Comparison of ENCODE assay signal across 12 mouse cellular contexts in the genomic region with DNA sequence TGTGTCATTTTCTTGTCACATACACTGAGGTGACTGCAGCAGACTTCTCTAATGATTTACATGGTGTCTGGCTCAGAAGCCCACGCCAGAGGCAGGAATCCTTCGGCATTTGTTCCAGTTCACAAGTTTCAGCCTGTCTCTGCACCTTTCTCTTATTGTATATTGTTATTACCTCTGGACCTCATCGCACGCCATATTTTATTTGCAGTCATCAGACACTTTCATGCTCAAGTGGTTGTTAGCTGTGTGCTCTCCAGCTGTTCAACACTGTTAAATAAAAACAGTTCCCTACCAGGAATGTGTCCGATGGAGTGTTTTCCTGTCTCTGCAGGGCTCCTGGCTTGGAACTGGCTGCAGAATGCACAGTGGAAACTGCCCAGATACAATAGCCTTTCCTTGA. TPM values are rescaled to one million over a fixed set of nuclear protein-coding genes. Genes with fewer than 3 reads are reported as not detected.
DNase-seq lines count a peak whose midpoint lies in the region; ATAC-seq lines count a peak whose summit lies in the region.
"Had no signal": no experiment of that assay in that cellular context is flagged by ENCODE, and none has a peak within 500 bp of the region (broad histone marks: within the 10 kb centered on the region; RNA-seq: fewer than 3 reads in every experiment).

No protein-coding gene starts in this region.

- no peak overlapping the region for H3K4me3 ChIP-seq in hindbrain, embryonic 15.5 days
- H3K4me3 ChIP-seq in hindbrain, embryonic 12.5 days, result no peak overlapping the region
- H3K4me3 ChIP-seq in midbrain, embryonic 16.5 days (ENCODE audit: low read depth, low read length), result no peak overlapping the region
- H3K4me3 ChIP-seq in intestine, embryonic 16.5 days (ENCODE audit: low read length), result no peak overlapping the region
- H3K4me3 ChIP-seq: intestine, embryonic 15.5 days had no signal

- peak; percentile 66; the same call in 1 of the 2 replicates for ATAC-seq in hindbrain, embryonic 15.5 days (ENCODE audit: low FRiP score, low read depth)
- ATAC-seq in hindbrain, embryonic 12.5 days (ENCODE audit: low FRiP score), result no peak
- ATAC-seq in midbrain, embryonic 16.5 days, result no peak
- no peak for ATAC-seq in intestine, embryonic 16.5 days
- ATAC-seq: intestine, embryonic 15.5 days had no signal

- no peaks in the 10 kb centered on the region for H3K36me3 ChIP-seq in hindbrain, embryonic 15.5 days
- H3K36me3 ChIP-seq in hindbrain, embryonic 12.5 days, result no peaks in the 10 kb centered on the region
- H3K36me3 ChIP-seq in midbrain, embryonic 16.5 days (ENCODE audit: control insufficient read depth, insufficient read depth, low read length), result no peaks in the 10 kb centered on the region
- no peaks in the 10 kb centered on the region for H3K36me3 ChIP-seq in intestine, embryonic 16.5 days (ENCODE audit: control insufficient read depth, insufficient read depth, low read length)
- H3K36me3 ChIP-seq: intestine, embryonic 15.5 days had no signal

- peak overlapping the region; percentile 32 for H3K4me2 ChIP-seq in hindbrain, embryonic 15.5 days
- H3K4me2 ChIP-seq in hindbrain, embryonic 12.5 days (replicated peaks), result no peak overlapping the region
- peak overlapping the region; percentile 32 for H3K4me2 ChIP-seq in midbrain, embryonic 16.5 days (ENCODE audit: low read length)
- H3K4me2 ChIP-seq in intestine, embryonic 16.5 days (ENCODE audit: low read depth, low read length), result no peak overlapping the region
- H3K4me2 ChIP-seq: intestine, embryonic 15.5 days had no signal

- H3K9ac ChIP-seq in hindbrain, embryonic 15.5 days, result no peak overlapping the region
- H3K9ac ChIP-seq in hindbrain, embryonic 12.5 days, result no peak overlapping the region
- no peak overlapping the region for H3K9ac ChIP-seq in midbrain, embryonic 16.5 days (ENCODE audit: low read depth, low read length)
- H3K9ac ChIP-seq in intestine, embryonic 16.5 days (ENCODE audit: low read depth, low read length), result no peak overlapping the region
- H3K9ac ChIP-seq: intestine, embryonic 15.5 days had no signal

- no peak overlapping the region; the same call in 1 of the 2 replicates for H3K27ac ChIP-seq in hindbrain, embryonic 15.5 days (replicated peaks)
- no peak overlapping the region; the same call in 1 of the 2 replicates for H3K27ac ChIP-seq in hindbrain, embryonic 12.5 days
- H3K27ac ChIP-seq in midbrain, embryonic 16.5 days (ENCODE audit: low read length), result peak overlapping the region; percentile 33; the same call in 1 of the 2 replicates
- H3K27ac ChIP-seq in intestine, embryonic 16.5 days (ENCODE audit: low read length), result no peak overlapping the region
- H3K27ac ChIP-seq: intestine, embryonic 15.5 days had no signal

- H3K4me1 ChIP-seq in hindbrain, embryonic 15.5 days (replicated peaks), result 0 out of 2 replicates have a peak, but pooled peaks cover 8% of the 10 kb centered on the region
- no peaks in the 10 kb centered on the region for H3K4me1 ChIP-seq in hindbrain, embryonic 12.5 days
- H3K4me1 ChIP-seq in midbrain, embryonic 16.5 days (ENCODE audit: control insufficient read depth, insufficient read depth, low read length), result no peaks in the 10 kb centered on the region
- H3K4me1 ChIP-seq in intestine, embryonic 16.5 days (ENCODE audit: control insufficient read depth, insufficient read depth, low read length), result no peaks in the 10 kb centered on the region
- H3K4me1 ChIP-seq: intestine, embryonic 15.5 days had no signal

- 29% methylated on average over 5 of the region's 5 CpGs for WGBS in hindbrain, embryonic 15.5 days
- WGBS in hindbrain, embryonic 12.5 days, result 51% methylated on average over 5 of the region's 5 CpGs
- WGBS in midbrain, embryonic 16.5 days, result 33% methylated on average over 5 of the region's 5 CpGs
- WGBS in intestine, embryonic 16.5 days, result 48% methylated on average over 5 of the region's 5 CpGs

- H3K9me3 ChIP-seq in hindbrain, embryonic 15.5 days, result no peaks in the 10 kb centered on the region
- H3K9me3 ChIP-seq in hindbrain, embryonic 12.5 days (replicated peaks), result no peaks in the 10 kb centered on the region
- H3K9me3 ChIP-seq in midbrain, embryonic 16.5 days (replicated peaks; ENCODE audit: control insufficient read depth, low read length, poor library complexity, severe bottlenecking), result 0 out of 2 replicates have a peak, but pooled peaks cover 3% of the 10 kb centered on the region
- H3K9me3 ChIP-seq in intestine, embryonic 16.5 days (ENCODE audit: control insufficient read depth, low read length), result no peaks in the 10 kb centered on the region
- H3K9me3 ChIP-seq: intestine, embryonic 15.5 days had no signal

- H3K27me3 ChIP-seq in hindbrain, embryonic 15.5 days, result no peaks in the 10 kb centered on the region
- no peaks in the 10 kb centered on the region for H3K27me3 ChIP-seq in hindbrain, embryonic 12.5 days
- no peaks in the 10 kb centered on the region for H3K27me3 ChIP-seq in midbrain, embryonic 16.5 days (ENCODE audit: control insufficient read depth, insufficient read depth, low read depth, low read length)
- H3K27me3 ChIP-seq in intestine, embryonic 16.5 days (replicated peaks; ENCODE audit: control insufficient read depth, insufficient read depth, low read length), result no peaks in the 10 kb centered on the region
- H3K27me3 ChIP-seq: intestine, embryonic 15.5 days had no signal

- DNase-seq in embryo, embryonic 10 days (ENCODE audit: low spot score), result peak; percentile 6
- no peak for DNase-seq in embryo, embryonic 9.5 days (ENCODE audit: extremely low spot score)
- DNase-seq in cerebellum, postnatal 25 days, result peak; percentile 57 to 59
- DNase-seq in spleen, adult 12 weeks (ENCODE audit: low spot score), result no peak
- DNase-seq: adrenal gland, postnatal 10 days; B cell, adult 2 months had no signal

RNA-seq across cellular contexts. Expression of a gene that starts 26.1 kb away (rescaled TPM):
- polyA plus RNA-seq in hindbrain, embryonic 15.5 days (2015; fragmentation: Nextera tagmentation; extraction: Ambion mirVana), result 27.7 and 29.9 TPM in 2 replicates
- 9.7 and 11.4 TPM in 2 replicates for polyA plus RNA-seq in hindbrain, embryonic 12.5 days (2016; fragmentation: Nextera tagmentation; extraction: Ambion mirVana)
- polyA plus RNA-seq in midbrain, embryonic 16.5 days (2015; fragmentation: Nextera tagmentation; extraction: Ambion mirVana), result 20.5 and 26.9 TPM in 2 replicates
- polyA plus RNA-seq in intestine, embryonic 16.5 days (2015; fragmentation: Nextera tagmentation; extraction: Ambion mirVana), result 1.0 and 1.2 TPM in 2 replicates
- polyA plus RNA-seq: liver, embryonic 16.5 days had no signal

Comparison
In these comparisons a context has a peak if more than half of its experiments do, and no peak if none do; other contexts are left out.
1. DNase-seq: peak in embryo, embryonic 10 days (single experiment) and cerebellum, postnatal 25 days (2 of 2); none in embryo, embryonic 9.5 days (single experiment) and spleen, adult 12 weeks (single experiment).
2. H3K4me2 ChIP-seq: peak in hindbrain, embryonic 15.5 days (single experiment) and midbrain, embryonic 16.5 days (single experiment); none in hindbrain, embryonic 12.5 days (single experiment) and intestine, embryonic 16.5 days (single experiment).